Mouse (Mus musculus): Measurements from ENCODE around the gene Dlk2. TPM values are rescaled to one million over a fixed set of nuclear protein-coding genes. Genes with fewer than 3 reads are reported as not detected.

Dlk2 gene
- under 1 TPM in 1 of 2 experiments, not detected in 1; 0.14 TPM for polyA plus RNA-seq (2017; shearing (Covaris generic))

GRCm38 (mm10) chr17:46297364-46298219 lies at the start of gene Dlk2:
Gene Dlk2, plus strand, starts transcription at chr17:46297421.

GRCm38 (mm10) chr17:46247512-46248188 lies 49.6 kb upstream of the Dlk2 start, which contains the start of the genes Polr1c and Yipf3:
Gene Polr1c, minus strand, starts transcription at chr17:46248054.
Gene Yipf3, plus strand, starts transcription at chr17:46248080.

GRCm38 (mm10) chr17:46253452-46254084 lies 43.7 kb upstream of the Dlk2 start, which contains the start of gene Lrrc73:
Gene Lrrc73, plus strand, starts transcription at chr17:46253531.

GRCm38 (mm10) chr17:46282483-46283123 lies 14.6 kb upstream of the Dlk2 start, which contains the start of gene Tjap1:
Gene Tjap1, minus strand, starts transcription at chr17:46283026.

GRCm38 (mm10) chr17:46327906-46328534 lies 30.8 kb downstream of the Dlk2 start, which contains the start of gene Abcc10:
Gene Abcc10, minus strand, starts transcription at chr17:46328352.

Other genes starting within 250 kb of the Dlk2 start
- gene Mrps18a, start 186.4 kb upstream of the Dlk2 start, polyA plus RNA-seq (2017; shearing (Covaris generic)), result 10 to 100 TPM; 82.4 to 96.8 TPM
- gene Rsph9, start 153.2 kb upstream of the Dlk2 start, polyA plus RNA-seq (2017; shearing (Covaris generic)), result 1 to 10 TPM in 1 of 2 experiments, under 1 TPM in 1; 0.45 to 2.1 TPM
- gene Mad2l1bp, start 143.9 kb upstream of the Dlk2 start, polyA plus RNA-seq (2017; shearing (Covaris generic)), result 10 to 100 TPM; 53.3 to 59.9 TPM
- gene Gtpbp2, start 136.4 kb upstream of the Dlk2 start, polyA plus RNA-seq (2017; shearing (Covaris generic)), result 10 to 100 TPM; 81.7 to 84.5 TPM
- 1 to 10 TPM; 6.2 to 6.3 TPM for gene Polh, start 94.8 kb upstream of the Dlk2 start, polyA plus RNA-seq (2017; shearing (Covaris generic))
- 10 to 100 TPM; 33.3 to 33.6 TPM for gene Xpo5, start 94.6 kb upstream of the Dlk2 start, polyA plus RNA-seq (2017; shearing (Covaris generic))
- gene Polr1c, start 49.4 kb upstream of the Dlk2 start, polyA plus RNA-seq (2017; shearing (Covaris generic)), result 10 to 100 TPM; 39.4 to 64.3 TPM
- 100 to 1,000 TPM; 171 to 238 TPM for gene Yipf3, start 49.3 kb upstream of the Dlk2 start, polyA plus RNA-seq (2017; shearing (Covaris generic))
- under 1 TPM; 0.18 to 0.33 TPM for gene Lrrc73, start 43.9 kb upstream of the Dlk2 start, polyA plus RNA-seq (2017; shearing (Covaris generic))
- gene Tjap1, start 14.4 kb upstream of the Dlk2 start, polyA plus RNA-seq (2017; shearing (Covaris generic)), result 10 to 100 TPM; 23.2 to 28.3 TPM
- 1 to 10 TPM; 4.2 to 6.3 TPM for gene Abcc10, start 30.9 kb downstream of the Dlk2 start, polyA plus RNA-seq (2017; shearing (Covaris generic))
- 1 to 10 TPM; 5.5 to 8.9 TPM for gene Zfp318, start 86.3 kb downstream of the Dlk2 start, polyA plus RNA-seq (2017; shearing (Covaris generic))
- gene Crip3, start 131.5 kb downstream of the Dlk2 start, polyA plus RNA-seq (2017; shearing (Covaris generic)), result under 1 TPM in 1 of 2 experiments, not detected in 1; 0.18 TPM
- gene Slc22a7, start 141.0 kb downstream of the Dlk2 start, polyA plus RNA-seq (2017; shearing (Covaris generic)), result not detected
- gene Ttbk1, start 190.3 kb downstream of the Dlk2 start, polyA plus RNA-seq (2017; shearing (Covaris generic)), result under 1 TPM; 0.23 to 0.81 TPM
- 1 to 10 TPM; 2.9 to 5.3 TPM for gene Dnph1, start 199.3 kb downstream of the Dlk2 start, polyA plus RNA-seq (2017; shearing (Covaris generic))
- gene Cul9, start 249.0 kb downstream of the Dlk2 start, polyA plus RNA-seq (2017; shearing (Covaris generic)), result 1 to 10 TPM; 1.3 to 5.6 TPM